Mouse (Mus musculus) frontal cortex, postnatal 25 days (tissue): ENCODE results near the gene Olfr281.
A peak's percentile ranks its signal among the peaks of the same experiment; 100 is the strongest.
"Not testable (repeated sequence)": the region's sequence is repeated elsewhere in the genome, so short reads cannot be mapped to it uniquely, and the experiment has no call there.

Experiments used
- DNase-seq, 2 experiments: peaks; one replicate each; pipeline ENCODE4 v3.0.0; 2022; ENCODE audit warnings: low spot score in 2 of 2

Gene Olfr281

DNA sequence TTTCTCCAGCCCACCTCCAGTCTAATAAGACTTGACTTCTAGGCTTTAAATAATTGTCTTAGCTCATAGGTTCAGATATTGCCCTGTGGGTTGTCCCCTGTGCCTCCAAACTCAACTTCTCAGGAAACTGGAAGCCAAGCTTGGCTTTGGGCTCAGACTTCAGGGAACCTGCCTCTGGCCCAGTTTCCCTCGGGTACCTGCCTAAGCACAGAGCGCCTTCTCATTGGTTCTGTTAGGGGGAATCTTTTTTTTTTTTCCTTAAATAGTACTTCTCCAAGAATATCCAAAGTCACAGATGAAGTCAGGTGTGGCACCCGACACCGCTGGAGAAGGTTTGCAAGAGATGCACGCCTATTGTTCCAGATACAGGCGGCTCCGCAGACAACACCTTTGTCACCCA, at the start of gene Olfr281:
TSS of gene Olfr281 (plus strand) at position 301 of the 400 bp plus-strand sequence.
- DNase-seq: no peak

DNA sequence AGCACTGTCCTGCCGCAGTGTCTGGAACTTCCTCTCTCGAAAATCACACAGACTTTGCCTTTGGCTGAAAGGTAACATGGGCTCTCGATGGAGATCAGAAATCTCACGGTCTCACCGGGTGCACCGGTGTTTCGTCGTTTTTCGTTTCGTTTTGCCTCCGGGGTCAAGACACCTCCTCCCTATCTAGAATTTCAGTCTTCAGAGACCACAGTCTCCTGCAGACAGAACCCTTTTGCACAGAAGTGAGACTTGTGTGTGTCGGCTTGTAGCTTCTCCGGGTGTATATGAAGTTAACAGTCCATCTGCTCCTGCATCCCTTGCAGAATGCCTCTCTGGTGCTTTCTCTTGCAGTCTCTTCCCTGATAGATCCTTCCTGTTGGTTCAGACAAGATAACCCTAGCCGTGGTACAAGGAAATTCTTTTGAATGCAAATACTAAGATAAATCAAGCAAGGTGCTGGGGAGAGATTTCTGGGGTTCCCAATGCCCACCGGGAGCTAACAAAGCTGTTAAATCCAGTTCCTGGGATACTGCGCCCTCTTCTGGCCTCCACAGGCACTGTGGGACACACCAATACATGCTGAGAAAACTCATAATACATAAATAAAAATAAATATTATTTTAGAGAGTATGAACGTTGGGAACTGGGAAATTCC, 43.9 kb upstream of the Olfr281 start:
- DNase-seq: peak; percentile 7 to 18

DNA sequence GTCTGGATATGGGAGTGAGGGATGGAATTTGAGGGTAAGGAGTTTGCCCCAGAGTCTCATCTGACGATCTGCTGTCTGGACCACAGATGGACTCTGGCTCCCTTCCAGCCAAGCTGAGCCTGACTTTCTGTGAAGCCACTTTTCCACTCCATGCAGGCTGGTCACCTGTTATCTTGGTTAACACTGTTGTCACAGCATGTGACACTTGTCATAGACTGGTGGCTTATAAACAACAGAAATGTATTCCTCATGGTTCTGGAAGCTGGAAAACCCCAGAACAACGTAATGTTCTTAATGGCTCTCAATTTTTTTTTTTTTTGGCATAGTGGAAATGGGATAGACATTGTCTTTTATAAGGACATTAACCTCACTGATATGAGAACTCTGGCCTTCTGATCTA, 42.8 kb upstream of the Olfr281 start:
- DNase-seq: no peak

DNA sequence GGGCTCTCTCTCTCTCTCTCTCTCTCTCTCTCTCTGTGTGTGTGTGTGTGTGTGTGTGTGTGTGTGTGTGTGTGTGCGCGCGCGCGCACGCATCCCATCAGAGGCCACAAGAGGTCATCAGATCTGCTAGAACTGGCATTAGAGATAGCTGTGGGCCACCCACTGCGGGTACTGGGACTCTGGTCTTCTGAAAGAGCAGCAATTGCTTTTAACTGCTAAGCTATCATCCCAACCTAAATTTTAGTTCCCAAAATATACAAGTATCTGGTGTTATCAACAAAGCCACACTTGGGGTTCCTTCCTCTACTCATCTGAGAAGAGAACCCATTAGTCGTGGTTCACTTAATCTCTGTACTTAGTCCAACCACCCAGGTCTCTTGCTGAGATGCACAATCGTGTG, 42.1 kb upstream of the Olfr281 start:
- DNase-seq: no peak

- DNase-seq: no peak
Observed at GRCm38 (mm10) chr15:98415996-98416395, 36.4 kb upstream of the Olfr281 start.

- not testable (repeated sequence) for DNase-seq
Observed at GRCm38 (mm10) chr15:98416802-98417201, 35.6 kb upstream of the Olfr281 start.

DNA sequence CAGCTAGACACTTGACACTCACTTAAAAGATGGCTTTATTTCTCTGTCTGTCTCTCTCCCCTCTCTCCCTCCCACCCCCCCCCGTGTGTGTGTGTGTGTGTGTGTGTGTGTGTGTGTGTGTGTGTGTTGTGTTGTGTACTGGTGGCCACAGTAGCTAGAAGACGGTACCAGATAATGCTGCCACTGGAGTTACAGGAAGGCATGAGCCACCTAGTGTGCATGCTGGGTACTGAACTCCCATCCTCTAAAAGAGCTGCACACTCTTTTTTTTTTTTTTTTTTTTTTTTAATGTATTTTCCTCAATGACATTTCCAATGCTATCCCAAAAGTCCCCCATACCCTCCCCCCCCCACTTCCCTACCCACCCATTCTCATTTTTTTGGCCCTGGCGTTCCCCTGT, 35.1 kb upstream of the Olfr281 start:
- DNase-seq: not testable (repeated sequence)

DNA sequence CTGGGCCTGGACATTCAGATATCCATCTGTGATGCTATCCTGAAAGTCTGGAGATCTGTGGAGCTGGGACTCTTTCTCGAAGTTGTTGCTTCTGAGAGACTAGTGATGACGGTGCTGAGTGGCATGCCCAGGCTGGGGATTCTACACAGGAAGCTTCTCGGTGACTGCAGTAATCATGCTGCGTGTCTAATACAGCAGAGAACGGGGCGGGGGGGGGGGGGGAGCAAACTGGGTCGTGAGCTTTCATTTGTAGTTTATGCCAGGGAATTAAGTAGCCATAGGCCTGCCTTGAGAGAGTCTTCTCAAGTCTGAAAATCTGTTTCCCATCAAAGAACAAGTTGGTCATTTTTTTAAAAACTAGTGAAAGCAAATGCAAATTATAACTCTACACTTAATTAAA, 34.3 kb upstream of the Olfr281 start:
- no peak for DNase-seq

GRCm38 (mm10) chr15:98420897-98421296, 31.5 kb upstream of the Olfr281 start:
- DNase-seq: no peak

- DNase-seq: no peak
Observed at GRCm38 (mm10) chr15:98424326-98424725, 28.1 kb upstream of the Olfr281 start.

DNA sequence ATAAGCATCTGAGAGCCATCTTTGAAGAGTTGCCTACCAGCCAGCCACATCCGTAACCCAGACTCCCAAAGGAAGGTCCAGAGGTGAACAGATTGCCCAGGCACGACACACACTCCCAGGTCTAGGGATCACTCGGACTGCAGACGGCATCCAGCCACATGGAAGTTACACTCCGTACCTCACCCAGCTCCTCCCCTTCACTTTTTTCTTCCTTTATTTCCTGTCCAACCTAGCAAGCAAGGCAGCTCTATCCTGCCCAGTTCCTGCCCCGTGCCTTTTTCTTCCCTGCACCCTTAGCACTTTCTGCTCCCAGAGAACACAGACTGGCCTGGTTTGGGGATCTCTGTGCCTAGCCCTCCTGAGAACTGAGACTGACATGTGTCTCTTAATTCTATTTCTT, 27.6 kb upstream of the Olfr281 start:
- no peak for DNase-seq

DNA sequence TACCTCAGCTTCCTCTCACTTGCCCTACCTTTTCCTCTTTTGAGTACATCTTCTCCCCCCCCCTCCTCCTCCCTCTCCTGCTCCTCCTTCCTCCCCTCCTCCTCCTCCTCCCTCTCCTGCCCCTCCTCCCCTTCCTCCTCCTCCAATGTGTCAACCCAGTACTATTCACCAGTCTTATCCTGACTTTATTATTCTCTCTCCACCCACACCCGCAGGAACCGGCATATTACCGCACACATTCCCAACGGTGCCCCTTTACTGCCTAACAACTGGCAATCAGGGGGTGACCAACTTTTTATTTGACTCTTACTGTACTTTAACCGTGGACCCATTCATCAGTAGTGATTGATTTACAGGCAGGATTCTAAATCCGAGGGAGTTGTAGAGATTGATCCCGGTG, 27.2 kb upstream of the Olfr281 start:
- no peak for DNase-seq

GRCm38 (mm10) chr15:98430925-98431324, 21.5 kb upstream of the Olfr281 start, which contains the start of gene Olfr282:
Olfr282 (plus strand) TSS chr15:98431225.
- DNase-seq: not testable (repeated sequence)

DNA sequence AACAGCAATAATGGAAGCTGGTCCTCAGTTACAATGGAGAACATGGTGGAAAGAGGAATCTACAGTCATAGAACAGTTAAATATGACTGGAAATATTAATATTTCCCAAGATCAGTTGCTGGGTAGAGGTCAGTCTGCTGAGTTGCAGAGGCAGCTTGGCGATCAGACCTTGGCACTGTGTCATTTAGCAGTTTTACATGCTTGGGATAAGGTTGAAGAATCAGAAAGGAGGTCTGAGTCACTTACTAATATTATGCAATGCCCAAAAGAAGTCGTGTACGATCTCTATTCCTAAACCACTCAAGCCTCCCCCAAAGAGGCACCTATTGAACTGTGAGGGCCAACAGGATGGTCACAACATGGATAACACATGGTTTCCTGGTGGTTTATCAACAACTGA, 7.8 kb upstream of the Olfr281 start:
- no peak for DNase-seq

DNA sequence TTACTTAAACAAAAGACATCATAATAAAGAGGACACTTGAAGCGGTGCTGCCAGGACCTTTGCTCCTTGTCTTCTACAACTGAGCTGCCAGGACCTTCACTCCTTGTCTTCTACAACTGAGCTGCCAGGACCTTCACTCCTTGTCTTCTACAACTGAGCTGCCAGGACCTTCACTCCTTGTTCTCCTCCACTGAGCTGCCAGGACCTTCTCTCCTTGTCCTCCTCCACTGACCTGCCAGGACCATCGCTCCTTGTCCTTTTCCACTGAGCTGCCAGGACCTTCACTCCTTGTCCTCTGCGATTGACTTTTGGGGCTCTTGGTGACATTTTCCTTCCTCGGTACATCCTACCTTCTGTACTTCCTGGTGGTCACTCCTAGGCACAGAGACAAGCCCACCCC, 3.9 kb upstream of the Olfr281 start:
- DNase-seq: no peak

DNA sequence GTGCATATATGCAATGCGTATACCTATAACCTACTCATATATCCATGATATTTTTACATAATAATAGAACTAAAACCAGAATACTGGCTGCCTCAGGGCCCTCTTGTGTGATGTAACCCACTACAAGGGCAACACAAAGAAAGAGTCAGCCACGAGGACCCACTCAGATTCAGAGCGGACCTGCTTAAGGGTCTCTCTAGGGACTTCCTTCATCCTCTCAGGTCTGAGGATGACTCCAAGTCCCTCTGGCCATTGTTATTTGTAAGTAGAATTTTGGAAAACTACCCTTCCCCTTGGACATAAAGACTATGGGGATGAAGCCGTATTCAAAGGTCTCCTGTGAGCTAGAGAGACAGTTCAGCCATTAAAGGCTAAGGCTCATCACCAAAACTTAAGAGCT, 17.2 kb downstream of the Olfr281 start, which contains the start of gene OR5BS1P:
TSS of gene OR5BS1P (plus strand) at position 301 of the 400 bp plus-strand sequence.
- DNase-seq: no peak

- no peak for DNase-seq
Observed at GRCm38 (mm10) chr15:98471539-98471938, 19.2 kb downstream of the Olfr281 start.

DNA sequence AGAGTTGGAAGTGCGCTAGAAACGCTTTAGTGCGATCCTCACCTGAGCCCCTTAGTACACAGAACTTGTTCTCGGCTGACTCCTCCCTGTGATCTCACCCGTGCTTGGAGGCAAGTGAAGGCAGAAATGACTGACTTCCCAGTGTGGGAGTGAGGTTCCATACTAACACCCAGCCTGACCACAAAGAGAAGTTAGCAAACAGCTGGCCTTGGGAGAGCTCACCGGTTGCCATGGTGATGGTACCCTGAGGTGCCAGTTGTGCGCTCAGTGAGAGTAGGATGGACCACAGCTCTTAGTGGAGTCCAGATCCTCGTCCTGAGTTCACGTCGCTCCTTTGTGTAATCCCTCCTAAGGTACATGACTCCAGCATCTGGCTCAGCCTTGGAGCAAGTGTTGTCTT, 22.6 kb downstream of the Olfr281 start:
- DNase-seq: no peak

- no peak for DNase-seq
Observed at GRCm38 (mm10) chr15:98475382-98475781, 23.0 kb downstream of the Olfr281 start.

DNA sequence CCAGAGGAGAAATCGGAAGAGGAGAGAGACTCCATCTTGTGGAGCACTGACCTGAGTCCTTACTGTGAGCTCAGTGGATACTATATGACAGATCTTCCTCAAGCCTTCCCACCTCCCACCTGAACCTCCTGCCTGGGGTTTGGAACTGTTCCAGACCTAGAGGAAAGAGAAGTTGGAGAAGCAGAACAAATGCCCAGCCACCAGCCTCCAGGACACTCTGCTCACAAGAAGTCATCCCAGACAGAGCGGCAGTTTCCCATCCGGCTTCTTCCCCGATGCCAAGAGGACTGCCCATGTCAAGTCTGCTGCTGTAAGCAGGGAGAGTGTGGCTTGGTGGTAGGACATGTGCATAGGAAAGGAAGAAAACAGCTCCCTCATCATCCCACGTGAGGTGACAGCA, 23.9 kb downstream of the Olfr281 start:
- DNase-seq: no peak

DNA sequence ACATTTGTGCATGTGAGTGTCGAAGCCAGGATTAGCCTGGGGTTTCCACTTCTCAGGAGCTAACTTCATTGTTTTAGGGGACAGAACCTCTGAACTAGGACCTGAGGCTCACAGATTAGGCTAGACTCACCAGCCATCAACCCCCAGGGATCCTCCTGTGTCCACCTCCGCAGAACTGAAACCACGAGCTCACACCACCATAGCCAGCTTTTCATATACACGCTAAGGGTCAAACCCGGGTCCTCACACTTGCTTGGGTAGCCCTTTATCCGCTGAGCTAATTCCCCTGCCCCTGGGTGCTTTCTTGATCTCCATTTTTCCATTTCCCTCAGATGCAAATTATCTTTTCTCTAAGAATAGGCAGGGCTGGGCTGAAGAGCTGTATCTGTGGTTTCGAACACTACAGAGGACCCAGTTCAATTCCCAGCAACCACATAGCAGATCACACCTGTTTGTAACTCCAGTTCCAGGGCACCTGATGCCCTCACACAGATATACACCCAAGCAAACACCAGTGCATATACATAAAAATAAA, 27.2 kb downstream of the Olfr281 start:
- DNase-seq: no peak

- no peak for DNase-seq
Observed at GRCm38 (mm10) chr15:98482701-98483100, 30.3 kb downstream of the Olfr281 start, which contains the start of gene Lalba. Lalba (minus strand) TSS chr15:98482721.
